Mouse (Mus musculus) hindbrain, embryonic 11.5 days (tissue): ENCODE results near the gene Zc3h18. TPM values are rescaled to one million over a fixed set of nuclear protein-coding genes. Genes with fewer than 3 reads are reported as not detected.

Experiments used
- ATAC-seq: fragments of 200-750 bp; cut with Nextera tagmentation; 2 replicates; pipeline ENCODE4 v1.8.0; 2017; ENCODE audit warnings: mild to moderate bottlenecking, moderate TSS enrichment, moderate library complexity; ENCODE audit not compliant: low FRiP score
- DNase-seq: peaks from one replicate; pipeline ENCODE4 v3.0.0-alpha.2; 2015; ENCODE audit warnings: low spot score
- H3K27ac ChIP-seq: fragments of 300-500 bp; sonication (generic); 2 replicates; pipeline ENCODE4 v1.5.1; 2014; ENCODE audit warnings: mild to moderate bottlenecking, low read depth, low read length
- H3K27me3 ChIP-seq: fragments of 300-500 bp; sonication (generic); 2 replicates; pipeline ENCODE4 v1.6.1; 2014; ENCODE audit warnings: mild to moderate bottlenecking, low read length, moderate library complexity, mixed read lengths; ENCODE audit not compliant: control insufficient read depth, insufficient read depth
- H3K36me3 ChIP-seq: fragments of 300-500 bp; sonication (generic); 2 replicates; pipeline ENCODE4 v1.6.1; 2014; ENCODE audit warnings: mild to moderate bottlenecking, low read length, moderate library complexity, mixed read lengths; ENCODE audit not compliant: control insufficient read depth, insufficient read depth
- H3K4me1 ChIP-seq: fragments of 300-500 bp; sonication (generic); replicated peaks from 2 replicates; pipeline ENCODE4 v1.6.1; 2014; ENCODE audit warnings: low read length, mixed read lengths; ENCODE audit not compliant: control insufficient read depth, insufficient read depth
- H3K4me2 ChIP-seq: fragments of 300-500 bp; sonication (generic); replicated peaks from 2 replicates; pipeline ENCODE4 v1.6.1; 2014; ENCODE audit warnings: mild to moderate bottlenecking, low read depth, low read length
- H3K4me3 ChIP-seq: fragments of 300-500 bp; sonication (generic); 2 replicates; pipeline ENCODE4 v1.5.1; 2014; ENCODE audit warnings: low read depth, low read length
- H3K9ac ChIP-seq: fragments of 300-500 bp; sonication (generic); 2 replicates; pipeline ENCODE4 v1.6.1; 2014; ENCODE audit warnings: low read depth, low read length
- H3K9me3 ChIP-seq: fragments of 300-500 bp; sonication (generic); 2 replicates; pipeline ENCODE4 v1.6.1; 2016; ENCODE audit warnings: low read length; ENCODE audit not compliant: control insufficient read depth
- WGBS: fragments of 180-500 bp; shearing (Covaris S2); extraction: QIAGEN DNeasy Blood & Tissue Kit; methylation state at CpG from one replicate; pipeline ENCODE4 v1.1.7; 2014; 5-methylcytosine and 5-hydroxymethylcytosine counted together
- polyA plus RNA-seq: library from polyadenylated mRNA; unstranded; fragments of >200 nt; fragmentation: Nextera tagmentation; extraction: Ambion mirVana; gene quantifications from 2 replicates; pipeline ENCODE4 v1.2.1, GENCODE M21; 2014

Gene Zc3h18
- polyA plus RNA-seq, 1 experiment from 2014 or later: 38.4 TPM

DNA sequence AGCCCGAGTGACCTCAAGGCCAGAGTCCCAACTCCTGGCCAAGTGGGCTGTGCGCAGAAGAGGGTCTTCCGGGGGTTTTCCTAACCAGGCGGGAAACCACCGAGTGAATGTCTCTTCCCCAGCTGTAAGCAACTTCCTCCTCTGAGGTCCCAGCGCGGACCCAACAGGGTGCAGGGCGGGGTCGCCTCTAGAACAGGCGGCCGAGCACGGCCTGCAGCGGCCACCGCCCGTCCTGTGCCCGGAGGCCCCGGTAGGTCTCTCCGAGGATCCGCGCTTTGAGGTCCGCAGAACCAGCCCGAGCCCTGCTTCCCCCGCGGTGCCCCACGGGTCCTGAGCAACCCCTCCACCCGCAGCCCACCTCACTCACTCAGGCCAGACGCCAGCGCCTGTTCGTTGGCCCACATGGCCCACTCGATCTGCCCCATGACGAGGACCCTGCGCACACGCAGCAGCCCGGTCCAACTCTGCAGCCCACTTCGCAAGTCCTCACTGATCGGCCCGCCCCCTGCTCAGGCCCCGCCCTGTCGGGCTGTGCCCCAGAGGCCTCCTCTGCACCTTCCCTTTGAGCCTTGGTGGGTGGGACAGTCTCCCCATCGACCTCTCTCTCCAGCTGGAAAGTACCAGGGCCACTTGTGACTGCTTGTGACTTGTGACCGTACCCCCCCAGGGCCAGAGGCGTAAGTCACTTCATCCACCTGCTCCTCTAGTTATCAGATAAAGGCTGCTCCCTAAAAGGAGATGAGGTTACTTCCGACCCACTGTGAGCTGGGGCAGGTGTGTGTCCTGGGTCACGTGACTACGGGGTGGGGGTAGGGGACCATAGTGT, 56.2 kb downstream of the Zc3h18 start, which contains the start of gene Cyba:
Cyba (minus strand) TSS at position 488 of the 826 bp plus-strand sequence.
- Histone ChIP-seq H3K9me3 (no peaks in the 10 kb centered on the region), H3K27me3 (no peaks in the 10 kb centered on the region), H3K4me2 (peak within 1 kb of the TSS; percentile 75), H3K4me1 (peaks cover 11% of the 10 kb centered on the region; the same call in 1 of the 2 replicates), H3K9ac (peak within 1 kb of the TSS; percentile 56), H3K4me3 (peak within 1 kb of the TSS; percentile 37), H3K36me3 (0 out of 2 replicates have a peak, but pooled peaks cover 9% of the 10 kb centered on the region), H3K27ac (no peak within 1 kb of the TSS)
- WGBS: 6% methylated on average over 45 of the region's 45 CpGs
- DNase-seq (peak; percentile 59), ATAC-seq (peak; percentile 79)

DNA sequence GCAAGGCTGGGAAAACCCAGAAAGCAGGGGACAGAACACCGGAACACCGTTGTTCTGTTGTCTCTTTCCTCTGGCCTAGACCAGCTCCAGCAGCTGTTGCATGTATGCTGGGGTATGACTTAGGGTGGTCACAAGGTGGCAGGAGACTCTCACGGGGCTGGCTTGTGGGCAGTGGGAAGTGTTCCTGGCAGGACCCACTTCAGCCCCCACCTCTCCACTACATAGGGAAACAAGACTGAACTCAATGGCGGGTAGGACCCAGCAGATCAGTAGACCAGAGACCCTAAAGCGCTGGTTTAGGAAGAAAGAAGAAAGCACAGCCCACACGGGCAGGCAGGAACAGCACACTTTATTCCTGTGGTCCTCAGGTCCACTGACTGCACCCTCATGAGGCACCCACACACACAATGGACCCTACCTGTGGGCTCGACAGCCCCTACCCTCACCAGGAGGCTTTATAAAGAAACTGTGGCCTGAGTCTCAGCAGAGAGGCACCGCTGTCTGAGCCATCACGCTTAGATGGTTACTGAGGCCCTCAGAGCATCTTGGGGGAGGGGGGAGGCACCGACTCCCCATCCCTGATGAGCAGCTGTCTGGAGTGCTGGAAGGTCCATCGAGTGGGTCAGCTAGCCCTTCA, 57.0 kb downstream of the Zc3h18 start:
- DNase-seq: peak; percentile 3
- Histone ChIP-seq H3K27me3 (no peaks in the 10 kb centered on the region), H3K36me3 (0 out of 2 replicates have a peak, but pooled peaks cover 9% of the 10 kb centered on the region), H3K9me3 (no peaks in the 10 kb centered on the region), H3K4me1 (peaks cover 11% of the 10 kb centered on the region; the same call in 1 of the 2 replicates), H3K9ac (no peak overlapping the region), H3K27ac (no peak overlapping the region), H3K4me3 (no peak overlapping the region), H3K4me2 (no peak overlapping the region)
- 67% methylated on average over 11 of the region's 11 CpGs for WGBS
- peak; percentile 31; the same call in 1 of the 2 replicates for ATAC-seq

DNA sequence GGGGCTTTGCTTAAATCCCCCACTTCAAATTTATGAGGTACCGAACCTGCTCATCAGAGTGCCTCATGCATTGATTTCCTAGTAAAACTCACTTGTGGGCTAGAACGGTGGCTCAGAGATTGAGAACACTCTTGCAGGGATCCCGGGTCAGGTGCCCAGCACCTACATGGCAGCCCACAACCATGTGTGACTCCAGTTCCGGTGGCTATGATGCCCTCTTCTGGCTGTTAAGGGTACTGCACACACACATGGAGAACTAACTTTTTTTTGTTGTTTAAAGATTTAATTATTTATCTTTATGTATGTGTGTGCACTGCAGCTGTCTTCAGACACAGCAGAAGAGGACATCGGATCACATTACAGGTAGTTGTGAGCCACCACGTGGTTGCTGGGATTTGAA, 59.0 kb downstream of the Zc3h18 start:
- Histone ChIP-seq H3K27me3 (no peaks in the 10 kb centered on the region), H3K4me3 (no peak overlapping the region), H3K4me2 (no peak overlapping the region), H3K27ac (no peak overlapping the region), H3K9me3 (no peaks in the 10 kb centered on the region), H3K36me3 (0 out of 2 replicates have a peak, but pooled peaks cover 9% of the 10 kb centered on the region), H3K9ac (no peak overlapping the region), H3K4me1 (peaks cover 11% of the 10 kb centered on the region; the same call in 1 of the 2 replicates)
- ATAC-seq: no peak
- 87% methylated on average over 6 of the region's 6 CpGs for whole genome bisulfite sequencing
- no peak for DNase-seq

DNA sequence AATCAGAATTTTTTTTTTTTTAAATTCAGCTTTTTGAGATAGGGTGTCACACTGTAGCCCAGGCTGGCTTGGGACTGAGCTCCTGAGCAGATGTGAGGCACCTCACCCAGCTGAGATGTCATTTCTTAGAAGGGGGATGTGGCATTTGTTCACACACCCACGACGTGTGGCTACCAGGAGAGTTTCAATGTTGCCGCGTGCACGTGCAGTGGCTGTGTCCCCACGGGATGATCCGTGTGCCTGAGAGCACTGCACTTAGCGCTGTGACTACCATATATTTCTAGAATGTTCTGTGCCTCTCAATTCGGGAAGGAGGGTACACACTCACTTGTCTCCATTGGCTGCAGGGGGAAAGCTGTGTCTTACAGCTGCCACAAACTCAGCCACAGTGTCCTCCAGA, 59.7 kb downstream of the Zc3h18 start:
- Histone ChIP-seq H3K27me3 (no peaks in the 10 kb centered on the region), H3K4me3 (no peak overlapping the region), H3K36me3 (0 out of 2 replicates have a peak, but pooled peaks cover 9% of the 10 kb centered on the region), H3K9ac (no peak overlapping the region), H3K27ac (no peak overlapping the region), H3K4me2 (no peak overlapping the region), H3K4me1 (peaks cover 11% of the 10 kb centered on the region; the same call in 1 of the 2 replicates), H3K9me3 (no peaks in the 10 kb centered on the region)
- no peak for DNase-seq
- WGBS: 98% methylated on average over 9 of the region's 9 CpGs
- no peak for ATAC-seq

DNA sequence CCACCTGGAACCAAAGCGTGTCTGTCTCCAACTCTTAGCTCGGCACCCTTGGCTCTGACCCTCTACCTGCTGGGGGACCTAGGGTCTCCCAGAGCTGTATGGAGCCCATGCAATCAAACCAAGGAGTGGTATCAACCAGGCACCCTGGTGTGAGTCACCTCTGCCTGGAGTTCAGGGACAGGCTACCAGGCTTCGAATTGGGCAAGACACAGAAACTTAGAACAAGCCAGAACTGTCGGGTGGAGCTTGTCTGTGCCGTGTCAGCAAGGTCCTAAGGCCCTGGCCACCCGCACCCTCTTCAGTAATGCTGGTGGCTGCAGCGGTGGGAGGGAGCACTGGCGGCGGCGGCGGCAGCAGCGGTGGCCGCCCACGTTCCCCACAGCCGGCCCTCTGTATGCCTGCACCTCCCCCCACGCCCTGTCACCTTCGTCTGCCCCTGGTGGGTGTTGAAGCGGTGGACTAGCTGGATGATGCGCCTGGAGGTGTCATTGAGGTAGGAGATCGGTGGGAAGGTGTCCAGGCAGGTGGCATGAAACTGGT, 60.2 kb downstream of the Zc3h18 start:
- no peaks in the 10 kb centered on the region for H3K27me3 ChIP-seq
- H3K9me3 ChIP-seq: no peaks in the 10 kb centered on the region
- ATAC-seq (no peak), DNase-seq (no peak)
- no peak overlapping the region for H3K4me2 ChIP-seq
- no peak overlapping the region for H3K9ac ChIP-seq
- peaks cover 11% of the 10 kb centered on the region; the same call in 1 of the 2 replicates for H3K4me1 ChIP-seq
- H3K27ac ChIP-seq: no peak overlapping the region
- H3K36me3 ChIP-seq: 0 out of 2 replicates have a peak, but pooled peaks cover 9% of the 10 kb centered on the region
- H3K4me3 ChIP-seq: no peak overlapping the region
- 87% methylated on average over 20 of the region's 20 CpGs for WGBS

DNA sequence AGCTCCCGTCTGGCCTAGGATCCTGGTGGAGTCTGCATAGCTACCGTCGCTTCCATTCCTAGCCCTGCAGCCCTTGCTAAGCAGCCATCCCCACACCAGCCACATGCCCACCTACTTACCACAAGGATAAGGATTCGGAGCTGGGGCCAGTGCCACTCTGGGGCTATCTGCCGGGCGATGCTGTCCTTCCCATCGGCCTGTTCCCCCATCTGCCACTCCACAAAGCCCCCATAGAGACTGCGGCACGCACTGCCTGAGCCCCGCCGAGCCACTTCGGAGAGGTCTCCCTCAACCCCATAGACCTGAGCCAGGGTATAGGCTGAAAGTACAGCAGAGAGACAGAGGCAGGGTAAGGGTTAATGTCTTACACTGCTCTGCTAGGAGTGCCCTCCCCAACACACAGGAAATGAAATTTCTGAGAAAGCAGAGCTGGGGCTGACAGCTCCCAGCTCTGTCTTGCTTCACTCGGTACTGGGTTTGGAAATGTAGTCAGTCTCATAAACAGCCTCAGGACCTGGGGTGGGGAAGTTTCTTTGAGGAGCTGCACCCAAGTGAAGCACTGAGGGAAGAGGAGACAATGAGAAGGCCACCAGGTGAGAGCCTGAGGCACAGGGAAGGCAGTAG, 61.4 kb downstream of the Zc3h18 start:
- Histone ChIP-seq H3K4me1 (peaks cover 5% of the 10 kb centered on the region), H3K9ac (no peak overlapping the region), H3K4me3 (no peak overlapping the region), H3K27me3 (no peaks in the 10 kb centered on the region), H3K27ac (no peak overlapping the region), H3K4me2 (no peak overlapping the region), H3K36me3 (0 out of 2 replicates have a peak, but pooled peaks cover 9% of the 10 kb centered on the region), H3K9me3 (no peaks in the 10 kb centered on the region)
- ATAC-seq: no peak
- no peak for DNase-seq
- WGBS: 90% methylated on average over 13 of the region's 13 CpGs

DNA sequence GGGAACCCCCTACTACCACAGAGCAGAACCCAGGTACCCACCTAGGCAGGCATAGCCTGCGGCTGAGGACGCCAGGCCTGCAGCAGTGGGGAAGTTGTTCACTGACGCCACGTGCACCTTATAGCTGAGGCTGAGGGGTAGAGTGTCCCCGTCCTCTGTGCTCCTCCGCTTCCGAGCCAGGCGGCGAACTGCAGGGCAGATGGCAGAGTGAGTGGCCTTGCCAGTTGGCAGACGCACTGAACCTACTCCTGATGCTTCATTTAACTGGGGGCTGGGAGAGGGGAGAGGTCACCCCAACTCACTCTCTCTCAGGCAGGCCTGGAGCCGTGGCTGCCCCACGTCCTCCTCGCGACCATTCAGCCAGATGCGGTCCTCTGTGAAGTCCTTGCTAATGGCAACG, 62.9 kb downstream of the Zc3h18 start:
- H3K27ac ChIP-seq: no peak overlapping the region
- 94% methylated on average over 16 of the region's 16 CpGs for WGBS
- peaks cover 4% of the 10 kb centered on the region for H3K4me1 ChIP-seq
- ATAC-seq: no peak
- DNase-seq: no peak
- no peak overlapping the region for H3K4me2 ChIP-seq
- H3K4me3 ChIP-seq: no peak overlapping the region
- no peak overlapping the region for H3K9ac ChIP-seq
- no peaks in the 10 kb centered on the region for H3K9me3 ChIP-seq
- H3K36me3 ChIP-seq: 0 out of 2 replicates have a peak, but pooled peaks cover 9% of the 10 kb centered on the region
- no peaks in the 10 kb centered on the region for H3K27me3 ChIP-seq

DNA sequence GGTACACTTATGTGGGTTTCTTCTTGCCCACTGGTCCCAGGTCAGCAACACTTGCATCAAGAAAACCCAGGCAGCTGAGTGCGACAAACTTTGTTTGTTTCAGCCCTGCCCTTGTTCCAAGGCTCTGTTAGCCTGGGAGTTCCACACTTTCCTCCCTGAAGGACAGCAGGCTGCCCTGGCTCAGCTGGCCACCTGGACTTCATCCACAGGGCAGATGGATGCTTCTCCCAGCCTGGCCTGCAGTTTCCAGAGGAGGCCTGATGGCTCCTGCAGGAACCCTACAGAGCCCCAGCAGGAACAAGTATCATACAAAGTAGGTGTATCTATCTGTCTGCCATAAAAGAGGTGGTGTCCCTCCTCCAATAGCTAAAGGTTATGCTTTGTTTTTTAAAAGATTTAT, 64.9 kb downstream of the Zc3h18 start:
- WGBS: 100% methylated on average over 1 of the region's 1 CpGs
- ATAC-seq (no peak), DNase-seq (no peak)
- no peak overlapping the region for H3K4me2 ChIP-seq
- H3K4me3 ChIP-seq: no peak overlapping the region
- 0 out of 2 replicates have a peak, but pooled peaks cover 2% of the 10 kb centered on the region for H3K36me3 ChIP-seq
- H3K9me3 ChIP-seq: no peaks in the 10 kb centered on the region
- peaks cover 4% of the 10 kb centered on the region for H3K4me1 ChIP-seq
- H3K27ac ChIP-seq: no peak overlapping the region
- H3K27me3 ChIP-seq: no peaks in the 10 kb centered on the region
- no peak overlapping the region for H3K9ac ChIP-seq
